Mouse (Mus musculus) A20 (cell line): ENCODE measurements around the gene Clstn3.
"Not testable (repeated sequence)": the region's sequence is repeated elsewhere in the genome, so short reads cannot be mapped to it uniquely, and the experiment has no call there.

Source experiments
- DNase-seq: peaks from one replicate; pipeline ENCODE4 v3.0.0-alpha.2; 2011; ENCODE audit warnings: low read depth, low spot score

Gene Clstn3

GRCm38 (mm10) chr6:124414150-124414926, 50.3 kb downstream of the Clstn3 start:
- peak; percentile 69 for DNase-seq

- DNase-seq, result no peak
These were observed 50.8 kb downstream of the Clstn3 start for GRCm38 (mm10) chr6:124413770-124414149.

- no peak for DNase-seq
These were observed 56.2 kb downstream of the Clstn3 start for GRCm38 (mm10) chr6:124408355-124408754.

- DNase-seq, result no peak
These were observed 57.4 kb downstream of the Clstn3 start for GRCm38 (mm10) chr6:124407180-124407579.

- DNase-seq, result no peak
These were observed 58.3 kb downstream of the Clstn3 start for GRCm38 (mm10) chr6:124406326-124406725.

GRCm38 (mm10) chr6:124399738-124400137, 64.9 kb downstream of the Clstn3 start:
- DNase-seq, result no peak

GRCm38 (mm10) chr6:124394991-124395390, 69.6 kb downstream of the Clstn3 start:
- not testable (repeated sequence) for DNase-seq
